Mouse (Mus musculus) MEL (cell line): ENCODE results near the gene Olfr704.

Source experiments
- CTCF ChIP-seq, 3 experiments: IDR thresholded peaks in 2 of 3; conservative IDR thresholded peaks in 1 of 3; 2 replicates each; pipeline ENCODE4 v1.5.1; 2011 to 2012; ENCODE audit warnings: low read length in 3 of 3, low read depth in 2 of 3, mild to moderate bottlenecking in 2 of 3, improper control_type of control experiment in 1 of 3, inconsistent platforms in 1 of 3, mixed read lengths in 1 of 3, moderate library complexity in 1 of 3; ENCODE audit not compliant: control insufficient read depth in 1 of 3, insufficient read depth in 1 of 3, poor library complexity in 1 of 3, severe bottlenecking in 1 of 3
- E2F4 ChIP-seq: IDR thresholded peaks from 2 replicates; pipeline ENCODE4 v1.6.1; 2011; ENCODE audit warnings: low read depth, low read length, improper control_type of control experiment, borderline replicate concordance
- HCFC1 ChIP-seq: IDR thresholded peaks from 2 replicates; pipeline ENCODE4 v1.6.1; 2012; ENCODE audit warnings: low read depth, mild to moderate bottlenecking, inconsistent platforms, low read length, improper control_type of control experiment, moderate library complexity
- MAFK ChIP-seq: IDR thresholded peaks from 2 replicates; pipeline ENCODE4 v1.6.1; 2011; ENCODE audit warnings: low read depth, mild to moderate bottlenecking, low read length, improper control_type of control experiment, borderline replicate concordance
- POLR2A ChIP-seq, 2 experiments: IDR thresholded peaks; 2 replicates each; pipeline ENCODE4 v1.6.1; 2011 to 2012; ENCODE audit warnings: low read length in 2 of 2, mild to moderate bottlenecking in 2 of 2, control low read depth in 1 of 2, improper control_type of control experiment in 1 of 2, low read depth in 1 of 2, moderate library complexity in 1 of 2; ENCODE audit not compliant: control insufficient read depth in 1 of 2, insufficient read depth in 1 of 2, poor library complexity in 1 of 2
- RAD21 ChIP-seq: IDR thresholded peaks from 2 replicates; pipeline ENCODE4 v1.6.1; 2011; ENCODE audit warnings: mild to moderate bottlenecking, low read depth, low read length, improper control_type of control experiment
- TAL1 ChIP-seq: IDR thresholded peaks from 2 replicates; pipeline ENCODE4 v1.6.1; 2012; ENCODE audit warnings: mild to moderate bottlenecking, inconsistent platforms, low read length, moderate library complexity, mixed read lengths
- ZMIZ1 ChIP-seq: IDR thresholded peaks from 2 replicates; pipeline ENCODE4 v1.6.1; 2012; ENCODE audit warnings: low read depth, mild to moderate bottlenecking, inconsistent platforms, low read length, improper control_type of control experiment, moderate library complexity

DNA sequence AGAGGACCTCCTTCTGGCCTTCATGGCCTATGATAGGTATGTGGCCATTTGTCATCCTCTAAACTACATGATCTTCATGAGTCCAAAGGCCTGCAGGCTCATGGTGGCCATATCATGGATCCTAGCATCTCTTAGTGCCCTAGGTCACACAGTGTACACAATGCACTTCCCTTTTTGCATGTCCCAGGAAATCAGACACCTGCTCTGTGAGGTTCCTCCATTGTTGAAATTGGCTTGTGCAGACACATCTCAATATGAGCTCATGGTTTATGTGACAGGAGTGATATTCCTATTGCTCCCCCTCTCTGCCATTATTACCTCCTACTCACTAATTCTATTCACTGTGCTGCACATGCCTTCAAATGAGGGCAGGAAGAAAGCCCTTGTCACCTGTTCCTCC is 44.6 kb upstream of the Olfr704 start:
- TF ChIP-seq RAD21, result no peak
- TF ChIP-seq POLR2A (IDR thresholded peaks at IDR 0.05; ENCODE audit: control insufficient read depth in 1 of 2, insufficient read depth in 1 of 2, low read depth in 1 of 2, low read length in 2 of 2, poor library complexity in 1 of 2), result no peak
- TF ChIP-seq CTCF (IDR thresholded peaks at IDR 0.05 in 2 of 3, conservative IDR thresholded peaks at IDR 0.05 in 1 of 3; ENCODE audit: control insufficient read depth in 1 of 3, insufficient read depth in 1 of 3, low read depth in 2 of 3, low read length in 3 of 3, poor library complexity in 1 of 3, severe bottlenecking in 1 of 3), result no peak
- TF ChIP-seq HCFC1, result no peak
- TF ChIP-seq E2F4, result no peak
- no peak for TF ChIP-seq ZMIZ1
- no peak for TF ChIP-seq TAL1
- no peak for TF ChIP-seq MAFK
